Mouse (Mus musculus) liver, adult 2 months (tissue): ENCODE results near the gene Nos1ap. TPM values are rescaled to one million over a fixed set of nuclear protein-coding genes. Genes with fewer than 3 reads are reported as not detected.

Source experiments
- DNase-seq: peaks from one replicate; pipeline ENCODE4 v3.0.0-alpha.2; 2011; ENCODE audit warnings: low read depth, low spot score; ENCODE audit errors: extremely low read depth
- H3K27ac ChIP-seq: fragments of 200-500 bp; replicated peaks from 2 replicates; pipeline ENCODE4 v1.5.1; 2012; ENCODE audit warnings: low read depth, mild to moderate bottlenecking, control low read depth, inconsistent platforms, low read length; ENCODE audit not compliant: insufficient read depth
- H3K27me3 ChIP-seq: fragments of 200-500 bp; 2 replicates; pipeline ENCODE4 v1.6.1; 2012; ENCODE audit warnings: mild to moderate bottlenecking, moderate library complexity, low read length, inconsistent platforms; ENCODE audit not compliant: control insufficient read depth, insufficient read depth
- H3K36me3 ChIP-seq: fragments of 200-500 bp; 2 replicates; pipeline ENCODE4 v1.6.1; 2012; ENCODE audit warnings: low read length, inconsistent platforms; ENCODE audit not compliant: control insufficient read depth, insufficient read depth
- H3K4me1 ChIP-seq: fragments of 200-500 bp; 2 replicates; pipeline ENCODE4 v1.6.1; 2011; ENCODE audit warnings: low read length; ENCODE audit not compliant: control insufficient read depth, insufficient read depth
- H3K4me3 ChIP-seq: fragments of 200-500 bp; 2 replicates; pipeline ENCODE4 v1.5.1; 2011; ENCODE audit warnings: low read depth, mild to moderate bottlenecking, control low read depth, low read length, moderate library complexity; ENCODE audit not compliant: insufficient read depth
- H3K79me2 ChIP-seq: fragments of 200-500 bp; 2 replicates; pipeline ENCODE4 v1.6.1; 2012; ENCODE audit warnings: inconsistent platforms, mild to moderate bottlenecking, low read length, moderate library complexity; ENCODE audit not compliant: control insufficient read depth, insufficient read depth
- H3K9ac ChIP-seq: fragments of 200-500 bp; 2 replicates; pipeline ENCODE4 v1.6.1; 2012; ENCODE audit warnings: low read depth, mild to moderate bottlenecking, control low read depth, inconsistent platforms, low read length
- CTCF ChIP-seq: fragments of 200-500 bp; IDR thresholded peaks from 2 replicates; pipeline ENCODE4 v1.5.1; 2011; ENCODE audit warnings: low read depth, low read length, control low read depth
- POLR2A ChIP-seq: fragments of 200-500 bp; IDR thresholded peaks from 2 replicates; pipeline ENCODE4 v1.6.1; 2011; ENCODE audit warnings: low read length, control low read depth; ENCODE audit not compliant: insufficient read depth; ENCODE audit errors: extremely low read depth
- whole genome bisulfite sequencing: fragments of 180-500 bp; shearing (Covaris S2); methylation state at CpG from one replicate; pipeline ENCODE4 v1.1.7; 2018; 5-methylcytosine and 5-hydroxymethylcytosine counted together
- polyA plus RNA-seq: library from polyadenylated mRNA; depleted of rRNA; stranded (reverse); fragments of >200 nt; gene quantifications from 2 replicates; pipeline ENCODE4 v1.2.3, GENCODE M21; 2012
- total RNA-seq: library from RNA; depleted of rRNA; stranded (reverse); fragments of >200 nt; gene quantifications from 2 replicates; pipeline ENCODE4 v1.2.3, GENCODE M21; 2014

The Nos1ap gene
- total and polyA plus RNA-seq, 2 experiments: 1.8 to 3.1 TPM

- Histone ChIP-seq H3K4me3 (no peak overlapping the region), H3K27me3 (no peaks in the 10 kb centered on the region), H3K9ac (no peak overlapping the region), H3K36me3 (no peaks in the 10 kb centered on the region), H3K27ac (no peak overlapping the region), H3K79me2 (peaks cover 14% of the 10 kb centered on the region), H3K4me1 (peaks cover 7% of the 10 kb centered on the region)
- no peak for TF ChIP-seq POLR2A
- no peak for TF ChIP-seq CTCF
- no peak for DNase-seq
- WGBS: 93% methylated on average over 2 of the region's 2 CpGs
Measured at GRCm38 (mm10) chr1:170583925-170584324, 5.7 kb downstream of the Nos1ap start.

- Histone ChIP-seq H3K36me3 (no peaks in the 10 kb centered on the region), H3K9ac (no peak overlapping the region), H3K79me2 (peaks cover 19% of the 10 kb centered on the region), H3K27ac (no peak overlapping the region), H3K27me3 (no peaks in the 10 kb centered on the region), H3K4me3 (no peak overlapping the region), H3K4me1 (peaks cover 4% of the 10 kb centered on the region)
- 91% methylated on average over 5 of the region's 5 CpGs for WGBS
- TF ChIP-seq CTCF (no peak), POLR2A (no peak)
- DNase-seq: no peak
Measured at GRCm38 (mm10) chr1:170582341-170582740, 7.3 kb downstream of the Nos1ap start.

DNA sequence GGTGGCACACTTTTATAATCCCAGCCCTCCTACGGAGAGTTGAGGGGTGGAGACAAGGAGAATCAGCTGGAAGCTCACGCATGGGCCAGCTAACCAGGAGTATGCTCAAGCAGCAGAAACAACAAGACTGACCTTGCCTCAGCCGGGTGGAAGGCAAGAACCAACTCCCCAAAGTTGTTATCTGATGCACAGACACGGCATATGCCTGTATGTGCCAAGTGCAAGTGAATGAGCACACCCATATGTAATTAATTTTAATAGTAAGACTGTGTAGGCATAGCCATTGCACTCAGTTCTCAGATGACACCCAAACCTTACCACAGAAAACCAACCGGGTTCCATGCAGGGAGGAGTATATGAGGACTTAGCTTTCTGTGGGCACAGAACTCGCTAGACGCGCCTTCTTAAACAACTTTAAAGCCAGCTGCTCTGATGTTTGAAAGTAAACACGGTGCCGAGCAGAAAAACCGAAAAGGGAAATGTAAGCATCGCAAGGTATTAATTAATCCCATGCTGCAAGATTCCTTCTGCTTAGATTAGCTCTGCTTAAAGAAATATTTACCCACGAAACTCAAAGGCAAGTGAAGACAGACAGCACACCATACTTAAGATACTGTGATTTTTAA is 9.1 kb downstream of the Nos1ap start:
- DNase-seq: no peak
- Histone ChIP-seq H3K79me2 (peaks cover 14% of the 10 kb centered on the region; the same call in 1 of the 2 replicates), H3K4me1 (peaks cover 10% of the 10 kb centered on the region), H3K9ac (no peak overlapping the region), H3K4me3 (no peak overlapping the region), H3K36me3 (no peaks in the 10 kb centered on the region), H3K27me3 (no peaks in the 10 kb centered on the region), H3K27ac (no peak overlapping the region)
- 70% methylated on average over 13 of the region's 13 CpGs for WGBS
- no peak for TF ChIP-seq CTCF
- no peak for TF ChIP-seq POLR2A

GRCm38 (mm10) chr1:170579476-170579875 is 10.2 kb downstream of the Nos1ap start:
- H3K36me3 ChIP-seq: no peaks in the 10 kb centered on the region
- peaks cover 18% of the 10 kb centered on the region for H3K79me2 ChIP-seq
- peaks cover 12% of the 10 kb centered on the region for H3K4me1 ChIP-seq
- no peak overlapping the region for H3K4me3 ChIP-seq
- peak; percentile 58 for DNase-seq
- no peaks in the 10 kb centered on the region for H3K27me3 ChIP-seq
- H3K27ac ChIP-seq: no peak overlapping the region
- no peak overlapping the region for H3K9ac ChIP-seq
- TF ChIP-seq POLR2A (no peak), CTCF (no peak)
- WGBS: 62% methylated on average over 5 of the region's 5 CpGs

GRCm38 (mm10) chr1:170579063-170579462 is 10.6 kb downstream of the Nos1ap start:
- H3K36me3 ChIP-seq: no peaks in the 10 kb centered on the region
- H3K27ac ChIP-seq: no peak overlapping the region
- 97% methylated on average over 4 of the region's 4 CpGs for WGBS
- no peak overlapping the region for H3K9ac ChIP-seq
- H3K4me3 ChIP-seq: no peak overlapping the region
- TF ChIP-seq CTCF (no peak), POLR2A (no peak)
- no peaks in the 10 kb centered on the region for H3K27me3 ChIP-seq
- DNase-seq: no peak
- H3K4me1 ChIP-seq: peaks cover 12% of the 10 kb centered on the region
- peaks cover 21% of the 10 kb centered on the region for H3K79me2 ChIP-seq

- no peak overlapping the region for H3K27ac ChIP-seq
- H3K36me3 ChIP-seq: no peaks in the 10 kb centered on the region
- peaks cover 24% of the 10 kb centered on the region for H3K79me2 ChIP-seq
- peaks cover 12% of the 10 kb centered on the region for H3K4me1 ChIP-seq
- H3K27me3 ChIP-seq: no peaks in the 10 kb centered on the region
- no peak overlapping the region for H3K4me3 ChIP-seq
- no peak overlapping the region for H3K9ac ChIP-seq
- DNase-seq: no peak
- TF ChIP-seq POLR2A (no peak), CTCF (no peak)
- WGBS: 59% methylated on average over 6 of the region's 6 CpGs
Measured at GRCm38 (mm10) chr1:170576728-170577065, 13.0 kb downstream of the Nos1ap start.
